Mouse (Mus musculus): ENCODE data around the gene Gm20388. TPM values are rescaled to one million over a fixed set of nuclear protein-coding genes. Genes with fewer than 3 reads are reported as not detected.

The Gm20388 gene
- total and polyA plus RNA-seq, 2 experiments from 2014 or later, result 17.3 TPM; not detected in 1

DNA sequence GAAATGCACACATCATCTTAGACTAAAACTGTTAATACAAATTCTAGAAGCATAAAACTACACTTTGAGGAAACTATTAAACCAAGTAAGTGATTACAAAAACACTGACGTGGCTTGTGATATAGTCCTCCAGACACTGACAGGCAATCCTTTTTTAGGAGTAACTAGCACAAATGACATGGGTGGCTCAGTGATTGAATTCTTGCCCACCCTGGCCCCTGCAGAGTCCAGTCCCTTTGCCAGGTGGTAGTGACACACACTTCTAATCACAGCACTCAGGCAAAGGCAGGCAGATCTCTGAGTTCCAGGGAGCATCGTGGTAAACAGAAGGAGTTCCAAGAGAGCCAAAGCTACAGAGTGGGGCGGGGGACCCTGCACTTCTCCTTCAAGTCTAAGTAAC is 3094.7 kb downstream of the Gm20388 start:
- no peak for DNase-seq (ENCODE audit: low spot score)
- TF ChIP-seq EP300 (IDR thresholded peaks at IDR 0.05; ENCODE audit: low read depth) (no peak), CTCF (IDR thresholded peaks at IDR 0.05; ENCODE audit: low read depth) (no peak)
- Histone ChIP-seq H3K4me2 (ENCODE audit: low read depth, low read length) (no peak overlapping the region), H3K9ac (replicated peaks; ENCODE audit: low read depth, low read length) (no peak overlapping the region), H3K4me1 (ENCODE audit: control insufficient read depth, insufficient read depth) (peaks cover 38% of the 10 kb centered on the region), H3K36me3 (replicated peaks; ENCODE audit: control insufficient read depth, insufficient read depth, low read length) (no peaks in the 10 kb centered on the region), H3K9me3 (replicated peaks; ENCODE audit: control insufficient read depth, low read length) (no peaks in the 10 kb centered on the region), H3K27ac (ENCODE audit: low read depth) (no peak overlapping the region), H3K27me3 (ENCODE audit: control insufficient read depth, insufficient read depth, low read length) (no peaks in the 10 kb centered on the region), H3K4me3 (ENCODE audit: low read depth, low read length) (no peak overlapping the region)
- ATAC-seq (ENCODE audit: insufficient read depth, low read depth), result no peak
- 47% methylated on average over 3 of the region's 3 CpGs for WGBS

DNA sequence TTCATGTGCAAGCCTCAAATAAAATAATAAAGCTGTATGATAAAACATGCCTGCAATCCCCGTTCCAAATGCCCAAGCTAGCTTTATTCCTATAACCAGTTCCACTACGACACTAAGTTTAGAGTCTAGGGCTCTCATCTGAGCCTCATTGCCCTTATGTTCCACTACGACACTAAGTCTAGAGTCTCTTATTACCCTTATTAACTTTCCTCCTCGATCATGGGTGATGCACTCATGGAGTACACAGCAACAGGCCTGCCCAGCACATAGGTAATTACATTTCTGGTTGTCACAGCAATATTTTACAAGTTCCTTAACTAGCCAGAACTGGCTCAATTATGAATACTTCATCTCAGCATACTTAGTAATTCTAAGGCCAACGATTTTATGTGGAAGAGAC is 3095.2 kb downstream of the Gm20388 start:
- H3K9ac ChIP-seq (replicated peaks; ENCODE audit: low read depth, low read length), result no peak overlapping the region
- no peaks in the 10 kb centered on the region for H3K9me3 ChIP-seq (replicated peaks; ENCODE audit: control insufficient read depth, low read length)
- H3K4me1 ChIP-seq (ENCODE audit: control insufficient read depth, insufficient read depth), result peaks cover 38% of the 10 kb centered on the region
- DNase-seq (ENCODE audit: low spot score), result no peak
- TF ChIP-seq CTCF (IDR thresholded peaks at IDR 0.05; ENCODE audit: low read depth) (no peak), EP300 (IDR thresholded peaks at IDR 0.05; ENCODE audit: low read depth) (no peak)
- no peak overlapping the region for H3K4me2 ChIP-seq (ENCODE audit: low read depth, low read length)
- H3K27ac ChIP-seq (ENCODE audit: low read depth), result no peak overlapping the region
- H3K27me3 ChIP-seq (ENCODE audit: control insufficient read depth, insufficient read depth, low read length), result no peaks in the 10 kb centered on the region
- WGBS, result 60% methylated on average over 5 of the region's 5 CpGs
- H3K4me3 ChIP-seq (ENCODE audit: low read depth, low read length), result no peak overlapping the region
- H3K36me3 ChIP-seq (replicated peaks; ENCODE audit: control insufficient read depth, insufficient read depth, low read length), result no peaks in the 10 kb centered on the region
- no peak for ATAC-seq (ENCODE audit: insufficient read depth, low read depth)

DNA sequence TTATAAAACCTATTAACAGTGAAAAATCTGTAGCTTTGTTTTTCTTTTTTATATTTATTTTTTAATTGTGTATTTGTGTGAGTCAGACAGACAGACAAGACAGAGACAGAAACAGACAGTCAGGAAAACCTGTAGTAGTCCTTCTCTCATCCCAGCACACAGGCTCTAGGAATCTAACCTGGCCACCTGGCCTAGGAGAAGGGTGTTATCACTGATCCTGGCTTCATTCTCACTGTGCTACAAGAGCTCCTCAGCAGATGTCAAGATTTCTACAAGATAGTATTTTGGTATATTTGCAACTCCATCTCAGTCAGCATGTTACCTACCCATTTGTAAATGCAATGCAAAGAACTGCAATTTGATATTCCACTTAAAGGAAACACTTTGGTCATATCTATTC is 3100.7 kb downstream of the Gm20388 start:
- Histone ChIP-seq H3K4me1 (ENCODE audit: control insufficient read depth, insufficient read depth) (peaks cover 17% of the 10 kb centered on the region), H3K4me2 (ENCODE audit: low read depth, low read length) (no peak overlapping the region), H3K27ac (ENCODE audit: low read depth) (no peak overlapping the region), H3K4me3 (ENCODE audit: low read depth, low read length) (no peak overlapping the region), H3K9ac (replicated peaks; ENCODE audit: low read depth, low read length) (no peak overlapping the region), H3K9me3 (replicated peaks; ENCODE audit: control insufficient read depth, low read length) (no peaks in the 10 kb centered on the region), H3K27me3 (ENCODE audit: control insufficient read depth, insufficient read depth, low read length) (no peaks in the 10 kb centered on the region), H3K36me3 (replicated peaks; ENCODE audit: control insufficient read depth, insufficient read depth, low read length) (no peaks in the 10 kb centered on the region)
- ATAC-seq (ENCODE audit: insufficient read depth, low read depth), result no peak
- TF ChIP-seq CTCF (IDR thresholded peaks at IDR 0.05; ENCODE audit: low read depth), result no peak
- TF ChIP-seq EP300 (IDR thresholded peaks at IDR 0.05; ENCODE audit: low read depth), result no peak
- no peak for DNase-seq (ENCODE audit: low spot score)

DNA sequence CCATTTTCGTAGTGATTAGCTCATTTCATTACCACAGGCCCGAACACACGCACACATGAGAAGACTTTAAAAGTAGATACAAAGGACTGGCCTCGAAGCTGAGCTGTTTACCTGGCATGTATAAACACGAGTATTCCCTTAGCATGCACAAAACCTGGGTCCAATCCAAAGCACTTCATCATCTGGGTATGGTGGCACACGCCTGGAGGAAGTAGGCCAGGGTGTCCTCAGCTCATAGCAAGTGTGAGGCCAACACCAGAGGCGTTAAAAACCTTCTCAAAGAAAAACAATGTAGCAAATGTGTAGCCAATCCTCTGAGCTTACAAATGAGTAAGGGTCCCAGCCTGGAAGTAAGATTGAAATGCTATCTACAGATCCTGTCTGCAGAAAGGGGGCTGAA is 3103.8 kb downstream of the Gm20388 start:
- Histone ChIP-seq H3K9ac (replicated peaks; ENCODE audit: low read depth, low read length) (no peak overlapping the region), H3K27ac (ENCODE audit: low read depth) (no peak overlapping the region), H3K9me3 (replicated peaks; ENCODE audit: control insufficient read depth, low read length) (no peaks in the 10 kb centered on the region), H3K27me3 (ENCODE audit: control insufficient read depth, insufficient read depth, low read length) (no peaks in the 10 kb centered on the region), H3K4me1 (ENCODE audit: control insufficient read depth, insufficient read depth) (peaks cover 24% of the 10 kb centered on the region), H3K4me3 (ENCODE audit: low read depth, low read length) (no peak overlapping the region), H3K4me2 (ENCODE audit: low read depth, low read length) (no peak overlapping the region), H3K36me3 (replicated peaks; ENCODE audit: control insufficient read depth, insufficient read depth, low read length) (no peaks in the 10 kb centered on the region)
- WGBS, result 59% methylated on average over 7 of the region's 7 CpGs
- DNase-seq (ENCODE audit: low spot score) (no peak), ATAC-seq (ENCODE audit: insufficient read depth, low read depth) (no peak)
- TF ChIP-seq EP300 (IDR thresholded peaks at IDR 0.05; ENCODE audit: low read depth), result no peak
- no peak for TF ChIP-seq CTCF (IDR thresholded peaks at IDR 0.05; ENCODE audit: low read depth)

DNA sequence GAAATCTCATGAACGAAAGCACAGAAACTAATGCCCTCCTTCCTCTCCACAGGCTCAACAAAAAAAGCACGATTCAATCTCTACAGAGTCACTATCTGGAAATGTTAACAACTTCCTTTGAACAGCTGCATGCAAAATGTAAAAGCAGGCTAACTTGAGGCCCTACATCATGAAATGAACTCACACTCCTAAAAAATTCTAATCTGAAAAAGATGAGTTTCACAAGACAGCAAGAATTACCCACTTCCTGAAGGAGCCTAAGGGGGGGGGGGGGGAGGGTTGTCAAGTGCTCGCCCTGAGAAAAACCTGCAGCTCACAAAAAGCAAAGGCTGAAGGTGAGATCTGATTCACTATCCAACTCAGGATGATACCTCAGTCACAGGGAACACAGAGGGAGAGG is 3104.4 kb downstream of the Gm20388 start:
- no peaks in the 10 kb centered on the region for H3K9me3 ChIP-seq (replicated peaks; ENCODE audit: control insufficient read depth, low read length)
- H3K27me3 ChIP-seq (ENCODE audit: control insufficient read depth, insufficient read depth, low read length), result no peaks in the 10 kb centered on the region
- ATAC-seq (ENCODE audit: insufficient read depth, low read depth) (no peak), DNase-seq (ENCODE audit: low spot score) (no peak)
- no peak overlapping the region for H3K27ac ChIP-seq (ENCODE audit: low read depth)
- 32% methylated on average over 3 of the region's 3 CpGs for WGBS
- H3K4me1 ChIP-seq (ENCODE audit: control insufficient read depth, insufficient read depth), result peaks cover 21% of the 10 kb centered on the region
- TF ChIP-seq CTCF (IDR thresholded peaks at IDR 0.05; ENCODE audit: low read depth) (no peak), EP300 (IDR thresholded peaks at IDR 0.05; ENCODE audit: low read depth) (no peak)
- no peak overlapping the region for H3K4me2 ChIP-seq (ENCODE audit: low read depth, low read length)
- no peak overlapping the region for H3K4me3 ChIP-seq (ENCODE audit: low read depth, low read length)
- no peaks in the 10 kb centered on the region for H3K36me3 ChIP-seq (replicated peaks; ENCODE audit: control insufficient read depth, insufficient read depth, low read length)
- no peak overlapping the region for H3K9ac ChIP-seq (replicated peaks; ENCODE audit: low read depth, low read length)

DNA sequence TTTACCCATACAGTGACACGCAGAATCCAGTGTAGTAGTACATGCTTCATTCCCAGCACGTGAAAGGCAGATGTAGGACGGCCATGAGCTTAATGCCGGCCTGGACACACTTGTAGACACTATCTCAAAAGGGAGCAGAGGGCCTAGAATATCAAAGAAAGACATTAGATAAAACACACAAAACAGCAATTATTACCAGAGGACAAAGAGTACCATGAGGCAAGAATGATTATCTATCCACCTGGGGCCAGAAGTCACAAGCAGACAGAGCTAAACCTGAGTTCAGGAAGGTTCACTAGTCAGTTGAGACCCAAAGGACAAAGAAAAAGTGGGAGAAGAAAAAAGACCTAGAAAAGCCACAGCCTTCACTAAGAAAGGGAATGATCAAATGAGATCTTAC is 3106.5 kb downstream of the Gm20388 start:
- no peak overlapping the region for H3K4me3 ChIP-seq (ENCODE audit: low read depth, low read length)
- no peaks in the 10 kb centered on the region for H3K9me3 ChIP-seq (replicated peaks; ENCODE audit: control insufficient read depth, low read length)
- no peak for ATAC-seq (ENCODE audit: insufficient read depth, low read depth)
- H3K27ac ChIP-seq (ENCODE audit: low read depth), result no peak overlapping the region
- WGBS, result 80% methylated on average over 4 of the region's 4 CpGs
- no peaks in the 10 kb centered on the region for H3K27me3 ChIP-seq (ENCODE audit: control insufficient read depth, insufficient read depth, low read length)
- H3K4me1 ChIP-seq (ENCODE audit: control insufficient read depth, insufficient read depth), result peaks cover 36% of the 10 kb centered on the region
- H3K4me2 ChIP-seq (ENCODE audit: low read depth, low read length), result no peak overlapping the region
- no peak for DNase-seq (ENCODE audit: low spot score)
- H3K9ac ChIP-seq (replicated peaks; ENCODE audit: low read depth, low read length), result no peak overlapping the region
- H3K36me3 ChIP-seq (replicated peaks; ENCODE audit: control insufficient read depth, insufficient read depth, low read length), result no peaks in the 10 kb centered on the region
- no peak for TF ChIP-seq EP300 (IDR thresholded peaks at IDR 0.05; ENCODE audit: low read depth)
- TF ChIP-seq CTCF (IDR thresholded peaks at IDR 0.05; ENCODE audit: low read depth), result no peak
